In the genomic region with DNA sequence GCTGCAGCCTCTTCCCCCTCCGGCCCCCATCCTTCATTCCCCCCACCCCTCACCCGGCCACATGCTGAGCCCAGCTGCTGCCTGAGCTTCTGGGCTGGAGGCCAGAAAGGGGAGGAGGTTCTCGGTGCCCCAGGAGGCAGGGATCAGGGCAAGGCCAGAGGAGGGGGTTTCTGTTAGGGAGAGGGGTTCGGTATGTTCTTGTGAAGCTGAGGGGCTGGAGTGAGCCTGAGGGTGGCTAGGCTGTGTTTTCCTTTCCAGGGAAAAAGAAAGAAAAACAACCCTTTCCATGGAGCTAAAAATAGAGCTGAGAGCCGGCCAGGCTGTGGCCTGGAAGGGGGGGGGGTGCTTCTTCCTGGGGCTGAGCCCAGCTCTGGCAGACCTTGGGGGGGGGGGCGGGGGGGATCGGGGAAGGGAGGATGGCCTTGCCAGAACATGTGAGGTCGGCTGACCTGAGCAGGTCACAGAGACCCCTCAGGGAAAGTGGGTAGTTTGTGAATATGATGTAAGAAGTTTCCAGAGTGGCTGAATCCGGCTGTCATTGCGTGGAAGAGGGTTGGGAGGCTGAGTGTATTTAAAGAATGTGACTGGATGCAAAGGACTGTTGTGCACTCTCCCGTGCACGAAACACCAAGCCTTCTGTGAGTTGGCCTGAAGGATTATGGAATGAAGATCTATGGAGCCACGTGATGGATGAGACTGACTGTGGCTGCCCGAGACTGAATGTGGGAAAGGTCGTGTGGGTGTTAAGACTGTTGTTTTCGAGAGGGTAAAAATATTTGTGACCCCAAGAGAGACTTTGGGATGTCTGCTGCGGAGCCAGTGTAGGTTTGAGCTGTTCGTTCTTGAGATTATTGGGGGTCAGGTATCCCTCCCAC, we compare ENCODE assay signal across 8 mouse cellular contexts. TPM values are rescaled to one million over a fixed set of nuclear protein-coding genes. Genes with fewer than 3 reads are reported as not detected.
A peak's percentile ranks its signal among the peaks of the same experiment; 100 is the strongest.
DNase-seq lines count a peak whose midpoint lies in the region; ATAC-seq and TF ChIP-seq lines count a peak whose summit lies in the region.

No protein-coding gene starts in this region.

- WGBS in spleen, adult 2 months, result 4% methylated on average over 18 of the region's 18 CpGs
- WGBS in intestine, embryonic 15.5 days, result under 1% methylated on average over 17 of the region's 18 CpGs
- under 1% methylated on average over 16 of the region's 18 CpGs for WGBS in limb, embryonic 13.5 days
- WGBS in midbrain, embryonic 15.5 days, result under 1% methylated on average over 18 of the region's 18 CpGs
- WGBS in stomach, embryonic 16.5 days, result under 1% methylated on average over 17 of the region's 18 CpGs

- TF ChIP-seq CTCF in spleen, adult 2 months (IDR thresholded peaks at IDR 0.05; ENCODE audit: extremely low read depth, insufficient read depth, insufficient read length, insufficient replicate concordance), result no peak
- no peak for TF ChIP-seq CTCF in cortical plate, adult 2 months (IDR thresholded peaks at IDR 0.05; ENCODE audit: extremely low read depth, insufficient read depth, low read length)

- peak overlapping the region; percentile 83 for H3K4me2 ChIP-seq in intestine, embryonic 15.5 days (replicated peaks)
- H3K4me2 ChIP-seq in limb, embryonic 13.5 days (replicated peaks), result peak overlapping the region; percentile 91
- peak overlapping the region; percentile 87 for H3K4me2 ChIP-seq in midbrain, embryonic 15.5 days
- H3K4me2 ChIP-seq in stomach, embryonic 16.5 days (ENCODE audit: low read depth, low read length), result peak overlapping the region; percentile 94

- peaks cover 11% of the 10 kb centered on the region for H3K27me3 ChIP-seq in spleen, adult 2 months (ENCODE audit: control insufficient read depth, insufficient read depth, low read length)
- no peaks in the 10 kb centered on the region for H3K27me3 ChIP-seq in intestine, embryonic 15.5 days (replicated peaks)
- H3K27me3 ChIP-seq in limb, embryonic 13.5 days, result no peaks in the 10 kb centered on the region
- 0 out of 2 replicates have a peak, but pooled peaks cover 3% of the 10 kb centered on the region for H3K27me3 ChIP-seq in midbrain, embryonic 15.5 days (replicated peaks)
- no peaks in the 10 kb centered on the region for H3K27me3 ChIP-seq in stomach, embryonic 16.5 days (ENCODE audit: control insufficient read depth, insufficient read depth, low read length)

- no peak for TF ChIP-seq POLR2A in spleen, adult 2 months (IDR thresholded peaks at IDR 0.05; ENCODE audit: low read depth, low read length)
- peak; percentile 71 for TF ChIP-seq POLR2A in cortical plate, adult 2 months (IDR thresholded peaks at IDR 0.05; ENCODE audit: extremely low read depth, insufficient read depth, low read length)

- no peaks in the 10 kb centered on the region; the same call in 1 of the 2 replicates for H3K36me3 ChIP-seq in spleen, adult 2 months (ENCODE audit: control insufficient read depth, insufficient read depth, low read length)
- H3K36me3 ChIP-seq in intestine, embryonic 15.5 days, result peaks cover 8% of the 10 kb centered on the region; the same call in 1 of the 2 replicates
- peaks cover 18% of the 10 kb centered on the region for H3K36me3 ChIP-seq in limb, embryonic 13.5 days
- H3K36me3 ChIP-seq in midbrain, embryonic 15.5 days (replicated peaks), result no peaks in the 10 kb centered on the region; the same call in 1 of the 2 replicates
- H3K36me3 ChIP-seq in stomach, embryonic 16.5 days (ENCODE audit: control insufficient read depth, insufficient read depth, low read length), result 0 out of 2 replicates have a peak, but pooled peaks cover under 1% of the 10 kb centered on the region

- no peaks in the 10 kb centered on the region for H3K9me3 ChIP-seq in intestine, embryonic 15.5 days
- no peaks in the 10 kb centered on the region for H3K9me3 ChIP-seq in limb, embryonic 13.5 days
- H3K9me3 ChIP-seq in midbrain, embryonic 15.5 days, result no peaks in the 10 kb centered on the region
- no peaks in the 10 kb centered on the region for H3K9me3 ChIP-seq in stomach, embryonic 16.5 days (replicated peaks; ENCODE audit: control insufficient read depth, low read length)

- H3K4me1 ChIP-seq in spleen, adult 2 months (ENCODE audit: control insufficient read depth, insufficient read depth, insufficient read length), result peaks cover 15% of the 10 kb centered on the region; the same call in 1 of the 2 replicates
- H3K4me1 ChIP-seq in cortical plate, adult 2 months (ENCODE audit: control insufficient read depth, insufficient read depth, low read length), result peaks cover 5% of the 10 kb centered on the region
- H3K4me1 ChIP-seq in intestine, embryonic 15.5 days (replicated peaks), result peaks cover 43% of the 10 kb centered on the region
- peaks cover 77% of the 10 kb centered on the region for H3K4me1 ChIP-seq in limb, embryonic 13.5 days
- H3K4me1 ChIP-seq in midbrain, embryonic 15.5 days, result peaks cover 52% of the 10 kb centered on the region
- peaks cover 55% of the 10 kb centered on the region for H3K4me1 ChIP-seq in stomach, embryonic 16.5 days (ENCODE audit: control insufficient read depth, insufficient read depth, low read length)

- H3K9ac ChIP-seq in intestine, embryonic 15.5 days, result peak overlapping the region; percentile 84
- H3K9ac ChIP-seq in limb, embryonic 13.5 days, result peak overlapping the region; percentile 96
- peak overlapping the region; percentile 65; the same call in 1 of the 2 replicates for H3K9ac ChIP-seq in midbrain, embryonic 15.5 days
- peak overlapping the region; percentile 81 for H3K9ac ChIP-seq in stomach, embryonic 16.5 days (ENCODE audit: low read length)

- peak overlapping the region; percentile 58; the same call in 1 of the 2 replicates for H3K27ac ChIP-seq in spleen, adult 2 months (ENCODE audit: insufficient read depth, low read length)
- peak overlapping the region; percentile 93 for H3K27ac ChIP-seq in cortical plate, adult 2 months (ENCODE audit: insufficient read depth, low read length)
- H3K27ac ChIP-seq in intestine, embryonic 15.5 days, result peak overlapping the region; percentile 99
- H3K27ac ChIP-seq in limb, embryonic 13.5 days, result peak overlapping the region; percentile 99
- H3K27ac ChIP-seq in midbrain, embryonic 15.5 days, result peak overlapping the region; percentile 93
- peak overlapping the region; percentile 99 for H3K27ac ChIP-seq in stomach, embryonic 16.5 days (ENCODE audit: low read length)

- no peak for DNase-seq in spleen, adult 2 months (ENCODE audit: low read depth in 1 of 2, low spot score in 2 of 2)
- DNase-seq in spleen, postnatal 14 days (ENCODE audit: low spot score in 2 of 2), result no peak
- peak; percentile 78 to 85 for DNase-seq in gastrocnemius, postnatal 36 days

- peak overlapping the region; percentile 69; the same call in 1 of the 2 replicates for H3K4me3 ChIP-seq in spleen, adult 2 months (ENCODE audit: extremely low read depth, insufficient read depth, insufficient read length)
- peak overlapping the region; percentile 58 for H3K4me3 ChIP-seq in cortical plate, adult 2 months (ENCODE audit: insufficient read depth, low read length)
- H3K4me3 ChIP-seq in intestine, embryonic 15.5 days (replicated peaks), result peak overlapping the region; percentile 63
- peak overlapping the region; percentile 79 for H3K4me3 ChIP-seq in limb, embryonic 13.5 days
- H3K4me3 ChIP-seq in midbrain, embryonic 15.5 days, result peak overlapping the region; percentile 74
- H3K4me3 ChIP-seq in stomach, embryonic 16.5 days (replicated peaks; ENCODE audit: low read length), result peak overlapping the region; percentile 55

- intact Hi-C loops in gastrocnemius, postnatal 36 days (cut with DNase I), result no loop called here

- ATAC-seq in intestine, embryonic 15.5 days, result peak; percentile 18
- ATAC-seq in limb, embryonic 13.5 days (ENCODE audit: low FRiP score, low read depth), result peak; percentile 73
- ATAC-seq in midbrain, embryonic 15.5 days (replicated peaks), result peak; percentile 35
- ATAC-seq in stomach, embryonic 16.5 days (ENCODE audit: insufficient read depth, low FRiP score), result peak; percentile 36

RNA-seq across cellular contexts. Expression of gene Lzts2, which starts 2.4 kb away (rescaled TPM):
- 23.3 and 25.9 TPM in 2 replicates for polyA plus RNA-seq in spleen, adult 2 months (2012; rRNA removed)
- polyA plus RNA-seq in cortical plate, adult 2 months (2012; rRNA removed), result 39.3 and 40.1 TPM in 2 replicates
- total RNA-seq in gastrocnemius, postnatal 36 days (2021), result 10 to 100 TPM; 19.3 to 20.1 TPM
- polyA plus RNA-seq in intestine, embryonic 15.5 days (2015; fragmentation: Nextera tagmentation; extraction: Ambion mirVana), result 56.9 and 63.2 TPM in 2 replicates
- 68.8 and 68.9 TPM in 2 replicates for polyA plus RNA-seq in limb, embryonic 13.5 days (2015; fragmentation: Nextera tagmentation; extraction: Ambion mirVana)
- polyA plus RNA-seq in midbrain, embryonic 15.5 days (2015; fragmentation: Nextera tagmentation; extraction: Ambion mirVana), result 25.2 and 28.6 TPM in 2 replicates
- 27.7 and 36.0 TPM in 2 replicates for polyA plus RNA-seq in stomach, embryonic 16.5 days (2015; fragmentation: Nextera tagmentation; extraction: Ambion mirVana)

RNA-seq across cellular contexts. Expression of gene Mrpl43, which starts 10.3 kb away (rescaled TPM):
- 53.1 and 85.2 TPM in 2 replicates for polyA plus RNA-seq in spleen, adult 2 months (2012; rRNA removed)
- 68.3 and 70.8 TPM in 2 replicates for polyA plus RNA-seq in cortical plate, adult 2 months (2012; rRNA removed)
- total RNA-seq in gastrocnemius, postnatal 36 days (2021), result 10 to 100 TPM; 33.7 to 35.1 TPM
- polyA plus RNA-seq in intestine, embryonic 15.5 days (2015; fragmentation: Nextera tagmentation; extraction: Ambion mirVana), result 73.8 and 76.7 TPM in 2 replicates
- 69.2 and 76.3 TPM in 2 replicates for polyA plus RNA-seq in limb, embryonic 13.5 days (2015; fragmentation: Nextera tagmentation; extraction: Ambion mirVana)
- polyA plus RNA-seq in midbrain, embryonic 15.5 days (2015; fragmentation: Nextera tagmentation; extraction: Ambion mirVana), result 86.9 and 88.0 TPM in 2 replicates
- 62.2 and 64.9 TPM in 2 replicates for polyA plus RNA-seq in stomach, embryonic 16.5 days (2015; fragmentation: Nextera tagmentation; extraction: Ambion mirVana)

RNA-seq across cellular contexts. Expression of gene Twnk, which starts 11.1 kb away (rescaled TPM):
- 6.1 and 6.4 TPM in 2 replicates for polyA plus RNA-seq in spleen, adult 2 months (2012; rRNA removed)
- 10.5 and 10.7 TPM in 2 replicates for polyA plus RNA-seq in cortical plate, adult 2 months (2012; rRNA removed)
- total RNA-seq in gastrocnemius, postnatal 36 days (2021), result 10 to 100 TPM; 14.6 to 20.2 TPM
- 20.5 and 22.5 TPM in 2 replicates for polyA plus RNA-seq in intestine, embryonic 15.5 days (2015; fragmentation: Nextera tagmentation; extraction: Ambion mirVana)
- 22.7 and 24.1 TPM in 2 replicates for polyA plus RNA-seq in limb, embryonic 13.5 days (2015; fragmentation: Nextera tagmentation; extraction: Ambion mirVana)
- polyA plus RNA-seq in midbrain, embryonic 15.5 days (2015; fragmentation: Nextera tagmentation; extraction: Ambion mirVana), result 15.9 and 17.2 TPM in 2 replicates
- 17.1 and 17.2 TPM in 2 replicates for polyA plus RNA-seq in stomach, embryonic 16.5 days (2015; fragmentation: Nextera tagmentation; extraction: Ambion mirVana)

RNA-seq across cellular contexts. Expression of gene Sema4g, which starts 27.7 kb away (rescaled TPM):
- 1.3 and 1.6 TPM in 2 replicates for polyA plus RNA-seq in spleen, adult 2 months (2012; rRNA removed)
- polyA plus RNA-seq in cortical plate, adult 2 months (2012; rRNA removed), result 26.5 and 27.8 TPM in 2 replicates
- total RNA-seq in gastrocnemius, postnatal 36 days (2021), result under 1 TPM; 0.20 to 0.42 TPM
- polyA plus RNA-seq in intestine, embryonic 15.5 days (2015; fragmentation: Nextera tagmentation; extraction: Ambion mirVana), result 13.7 and 16.2 TPM in 2 replicates
- 6.9 and 7.4 TPM in 2 replicates for polyA plus RNA-seq in limb, embryonic 13.5 days (2015; fragmentation: Nextera tagmentation; extraction: Ambion mirVana)
- polyA plus RNA-seq in midbrain, embryonic 15.5 days (2015; fragmentation: Nextera tagmentation; extraction: Ambion mirVana), result 17.1 and 20.4 TPM in 2 replicates
- polyA plus RNA-seq in stomach, embryonic 16.5 days (2015; fragmentation: Nextera tagmentation; extraction: Ambion mirVana), result 4.6 and 5.5 TPM in 2 replicates

RNA-seq across cellular contexts. Expression of gene Pdzd7, which starts 28.9 kb away (rescaled TPM):
- 0.04 and 0.09 TPM in 2 replicates for polyA plus RNA-seq in spleen, adult 2 months (2012; rRNA removed)
- 7.5 and 8.8 TPM in 2 replicates for polyA plus RNA-seq in cortical plate, adult 2 months (2012; rRNA removed)
- total RNA-seq in gastrocnemius, postnatal 36 days (2021), result 1 to 10 TPM; 5.1 to 5.7 TPM
- polyA plus RNA-seq in intestine, embryonic 15.5 days (2015; fragmentation: Nextera tagmentation; extraction: Ambion mirVana), result 0.40 and 0.43 TPM in 2 replicates
- 0.41 and 0.56 TPM in 2 replicates for polyA plus RNA-seq in limb, embryonic 13.5 days (2015; fragmentation: Nextera tagmentation; extraction: Ambion mirVana)
- polyA plus RNA-seq in midbrain, embryonic 15.5 days (2015; fragmentation: Nextera tagmentation; extraction: Ambion mirVana), result 3.2 and 4.1 TPM in 2 replicates
- polyA plus RNA-seq in stomach, embryonic 16.5 days (2015; fragmentation: Nextera tagmentation; extraction: Ambion mirVana), result 0.21 and 0.48 TPM in 2 replicates

Comparison
In these comparisons a context has a peak if more than half of its experiments do, and no peak if none do; other contexts are left out.
1. DNase-seq: peak in gastrocnemius, postnatal 36 days (2 of 2); none in spleen, adult 2 months (0 of 2) and spleen, postnatal 14 days (0 of 2).
2. ATAC-seq: peak in every context shown above with its lines; median percentile 73 in limb, embryonic 13.5 days; 36 in stomach, embryonic 16.5 days; 35 in midbrain, embryonic 15.5 days; 18 in intestine, embryonic 15.5 days.
3. Peak in every context shown above with its lines, with median percentiles within 50 percentile points of each other: H3K27ac ChIP-seq, H3K4me3 ChIP-seq, H3K4me2 ChIP-seq and H3K9ac ChIP-seq.